ENCODE assay signal across 27 mouse cellular contexts in the genomic region with DNA sequence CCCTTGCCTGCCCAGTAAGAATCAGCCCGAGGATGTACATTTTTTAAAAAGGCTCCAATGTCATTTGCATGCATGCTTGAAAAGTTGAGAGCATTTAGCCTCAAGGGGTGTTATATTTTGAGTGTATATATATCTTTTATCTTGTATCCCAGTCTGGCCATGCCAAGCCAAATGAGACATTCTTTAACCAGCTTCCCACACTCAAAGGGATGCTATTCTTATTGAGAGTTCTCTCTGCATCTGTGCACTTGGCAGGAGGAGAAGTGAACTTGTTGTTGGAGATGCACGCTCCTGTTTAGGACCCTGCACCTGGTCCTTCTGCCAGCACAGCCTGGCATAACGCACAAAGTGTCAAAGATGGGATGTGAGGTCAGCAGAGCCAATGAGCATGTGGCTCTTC.
DNase-seq lines count a peak whose midpoint lies in the region; ATAC-seq and TF ChIP-seq lines count a peak whose summit lies in the region.
"Had no signal": no experiment of that assay in that cellular context is flagged by ENCODE, and none has a peak within 500 bp of the region (broad histone marks: within the 10 kb centered on the region; RNA-seq: fewer than 3 reads in every experiment).

No protein-coding gene starts in this region.

- TF ChIP-seq CTCF in layer of hippocampus, adult 2 months (conservative IDR thresholded peaks at IDR 0.05), result no peak

- no peak overlapping the region for H3K4me3 ChIP-seq in layer of hippocampus, adult 2 months
- H3K4me3 ChIP-seq: embryonic facial prominence, embryonic 13.5 days; embryonic facial prominence, embryonic 15.5 days; erythroblast, embryonic 14.5 days; forebrain, embryonic 10.5 days; forebrain, embryonic 12.5 days had no signal

- no peak for DNase-seq in frontal cortex, postnatal 10 days (ENCODE audit: low spot score in 2 of 2)
- no peak for DNase-seq in layer of hippocampus, adult 2 months (ENCODE audit: low spot score in 2 of 2)
- no peak for DNase-seq in layer of hippocampus, postnatal 36 days
- peak; percentile 43 for DNase-seq in right cerebral cortex, adult 18-20 months
- DNase-seq in right cerebral cortex, postnatal 4 days, result no peak
- DNase-seq: adrenal gland, adult 8-10 months; adrenal gland, postnatal 14 days; adrenal gland, postnatal 36 days; B cell, adult 2 months; cerebellum, adult 11 months; cerebellum, adult 18-20 months; cerebellum, adult 8-10 months; cerebellum, adult 9-11 months; cerebellum, postnatal 14 days; cerebellum, postnatal 36 days; embryo, embryonic 11 days had no signal

- H3K27ac ChIP-seq in layer of hippocampus, adult 2 months, result peak overlapping the region; percentile 43; the same call in 1 of the 2 replicates
- H3K27ac ChIP-seq: embryonic facial prominence, embryonic 13.5 days; embryonic facial prominence, embryonic 15.5 days; forebrain, embryonic 10.5 days; forebrain, embryonic 12.5 days had no signal

- peak; percentile 39 for ATAC-seq in frontal cortex, adult (ENCODE audit: low TSS enrichment)
- ATAC-seq: activated CD4-positive, CD25-positive, alpha-beta regulatory T cell, adult 4 months; CD4-positive, CD25-positive, alpha-beta regulatory T cell, adult 4 months; forebrain, embryonic 14.5 days; forebrain, embryonic 16.5 days; Patski had no signal
